Mouse (Mus musculus) liver, embryonic 15.5 days (tissue): Measurements from ENCODE around the gene Gm45713. TPM values are rescaled to one million over a fixed set of nuclear protein-coding genes. Genes with fewer than 3 reads are reported as not detected.

ENCODE experiments used
- ATAC-seq: fragments of 200-750 bp; cut with Nextera tagmentation; 2 replicates; pipeline ENCODE4 v1.8.0; 2017; ENCODE audit warnings: moderate number of reproducible peaks, mild to moderate bottlenecking, moderate library complexity; ENCODE audit not compliant: insufficient read depth
- H3K27ac ChIP-seq: fragments of 300-500 bp; sonication (generic); replicated peaks from 2 replicates; pipeline ENCODE4 v1.5.1; 2015; ENCODE audit warnings: mild to moderate bottlenecking, inconsistent platforms
- H3K27me3 ChIP-seq: fragments of 300-500 bp; sonication (generic); 2 replicates; pipeline ENCODE4 v1.6.1; 2015; ENCODE audit warnings: mild to moderate bottlenecking, inconsistent platforms
- H3K36me3 ChIP-seq: fragments of 300-500 bp; sonication (generic); replicated peaks from 2 replicates; pipeline ENCODE4 v1.6.1; 2015; ENCODE audit warnings: moderate library complexity, mild to moderate bottlenecking, inconsistent platforms
- H3K4me1 ChIP-seq: fragments of 300-500 bp; sonication (generic); replicated peaks from 2 replicates; pipeline ENCODE4 v1.6.1; 2015; ENCODE audit warnings: inconsistent platforms
- H3K4me2 ChIP-seq: fragments of 300-500 bp; sonication (generic); 2 replicates; pipeline ENCODE4 v1.6.1; 2015; ENCODE audit warnings: moderate library complexity, mild to moderate bottlenecking, inconsistent platforms
- H3K4me3 ChIP-seq: fragments of 300-500 bp; sonication (generic); replicated peaks from 2 replicates; pipeline ENCODE4 v1.5.1; 2015; ENCODE audit warnings: mild to moderate bottlenecking, inconsistent platforms
- H3K9ac ChIP-seq: fragments of 300-500 bp; sonication (generic); 2 replicates; pipeline ENCODE4 v1.6.1; 2015; ENCODE audit warnings: moderate library complexity, mild to moderate bottlenecking, inconsistent platforms
- H3K9me3 ChIP-seq: fragments of 300-500 bp; sonication (generic); replicated peaks from 2 replicates; pipeline ENCODE4 v1.6.1; 2016; ENCODE audit warnings: inconsistent platforms
- WGBS: fragments of 180-500 bp; shearing (Covaris S2); methylation state at CpG from one replicate; pipeline ENCODE4 v1.1.7; 2015; ENCODE audit warnings: mixed read lengths; ENCODE audit not compliant: insufficient replicate concordance; 5-methylcytosine and 5-hydroxymethylcytosine counted together
- microRNA counts: library from miRNA; unstranded; fragments of <30 nt; microRNA quantifications from one replicate; lab custom pipeline; 2016
- microRNA-seq: library from miRNA; unstranded; fragments of <30 nt; microRNA quantifications from one replicate; pipeline ENCODE4, GENCODE M21; 2016
- polyA plus RNA-seq: library from polyadenylated mRNA; unstranded; fragments of >200 nt; fragmentation: Nextera tagmentation; extraction: Ambion mirVana; gene quantifications from 2 replicates; pipeline ENCODE4 v1.2.1, GENCODE M21; 2015

Gene Gm45713
- polyA plus RNA-seq, 1 experiment from 2014 or later = not detected

DNA sequence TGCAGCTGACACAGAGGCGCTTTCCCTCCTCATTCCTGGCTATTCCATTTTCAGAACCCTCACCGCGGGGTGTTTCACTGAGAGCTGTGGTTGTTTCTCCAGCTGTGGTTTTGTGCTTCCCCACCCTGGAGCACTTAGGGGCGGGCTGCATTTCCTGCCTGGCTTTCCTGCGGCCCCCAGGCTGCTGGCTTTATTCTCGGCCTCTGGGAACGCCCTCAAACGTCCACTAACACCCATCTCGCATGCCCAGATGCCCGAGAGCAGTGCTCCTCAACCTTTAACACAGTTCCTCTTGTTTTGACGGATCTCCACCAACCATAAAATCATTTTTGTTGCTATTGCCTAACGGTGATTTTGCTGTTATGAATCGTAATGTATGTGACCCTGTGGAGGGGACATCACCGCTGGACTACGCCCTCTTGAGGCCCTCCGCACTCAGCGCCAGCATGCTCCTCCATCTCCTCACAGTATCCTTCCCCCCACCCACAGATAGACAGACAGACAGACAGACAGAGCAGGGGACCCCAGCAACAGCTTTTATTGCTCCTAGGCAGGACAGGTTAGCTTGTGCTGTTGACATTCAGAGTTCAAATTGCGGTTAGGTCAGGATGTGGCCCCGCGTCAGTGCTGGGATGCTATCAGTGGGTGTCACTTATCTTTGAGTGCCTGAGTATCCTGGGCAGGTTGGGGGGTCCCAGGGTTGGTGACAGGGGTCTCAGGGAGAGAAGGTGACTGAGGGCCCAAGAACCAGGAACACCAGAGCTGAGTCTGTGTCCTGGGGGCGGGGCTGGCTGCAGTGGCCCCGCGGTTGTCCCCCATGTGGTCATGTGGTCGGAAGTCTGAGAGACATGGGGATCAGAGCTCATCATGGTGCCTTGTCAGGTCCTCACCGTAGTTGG, 53.4 kb downstream of the Gm45713 start:
- Histone ChIP-seq H3K27me3 (no peaks in the 10 kb centered on the region), H3K27ac (peak overlapping the region; percentile 66), H3K4me2 (peak overlapping the region; percentile 64), H3K4me1 (peaks cover 29% of the 10 kb centered on the region), H3K9ac (peak overlapping the region; percentile 39; the same call in 1 of the 2 replicates), H3K36me3 (peaks cover 3% of the 10 kb centered on the region; the same call in 1 of the 2 replicates), H3K4me3 (peak overlapping the region; percentile 35), H3K9me3 (no peaks in the 10 kb centered on the region)
- no peak for ATAC-seq
- 12% methylated on average over 25 of the region's 25 CpGs for WGBS

DNA sequence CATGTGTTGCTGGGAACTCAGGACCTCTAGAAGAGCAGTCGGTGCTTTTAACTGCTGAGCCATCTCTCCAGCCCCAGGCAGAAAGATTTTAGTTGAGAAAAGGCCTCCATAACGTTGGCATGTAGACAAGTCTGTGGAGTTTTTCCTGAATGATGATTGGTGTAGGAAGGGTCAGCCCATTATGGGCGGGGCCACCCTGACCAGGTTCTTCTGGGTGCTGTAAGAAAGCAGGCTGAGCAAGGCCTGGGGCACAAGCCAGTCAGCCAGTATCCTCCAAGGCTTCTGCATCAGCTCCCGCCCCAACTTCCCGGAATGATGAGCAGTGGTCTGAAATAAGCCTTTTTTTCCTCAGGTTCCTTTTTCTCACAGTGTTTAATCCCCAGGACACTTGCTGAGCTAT, 55.0 kb downstream of the Gm45713 start:
- Histone ChIP-seq H3K9me3 (no peaks in the 10 kb centered on the region), H3K36me3 (peaks cover 19% of the 10 kb centered on the region), H3K27ac (no peak overlapping the region), H3K4me3 (no peak overlapping the region), H3K4me2 (no peak overlapping the region), H3K27me3 (no peaks in the 10 kb centered on the region), H3K9ac (no peak overlapping the region), H3K4me1 (peaks cover 32% of the 10 kb centered on the region)
- no peak for ATAC-seq
- 54% methylated on average over 5 of the region's 5 CpGs for WGBS

DNA sequence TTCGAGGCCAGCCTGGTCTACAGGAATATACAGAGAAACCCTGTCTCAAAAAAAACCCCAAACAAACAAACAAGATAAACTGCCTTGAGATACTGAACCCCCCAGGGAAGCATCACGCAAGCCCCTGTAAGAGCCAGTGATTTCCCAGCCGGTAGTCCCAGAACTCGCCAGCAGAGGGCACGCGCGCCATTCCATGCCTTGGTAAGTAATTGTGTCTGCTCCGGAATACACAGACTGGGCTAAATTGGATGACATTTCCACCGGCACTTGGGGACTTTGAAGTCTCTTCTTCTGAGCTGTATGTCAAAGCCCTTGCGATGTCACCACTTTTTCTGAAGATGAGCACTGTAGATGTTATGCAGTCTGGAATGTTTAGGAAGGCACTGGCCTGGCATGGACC, 56.2 kb downstream of the Gm45713 start:
- Histone ChIP-seq H3K9me3 (no peaks in the 10 kb centered on the region), H3K4me3 (no peak overlapping the region), H3K4me1 (peaks cover 44% of the 10 kb centered on the region), H3K27ac (no peak overlapping the region), H3K27me3 (no peaks in the 10 kb centered on the region), H3K36me3 (peaks cover 29% of the 10 kb centered on the region), H3K4me2 (0 out of 2 replicates have a peak overlapping the region, but pooled peaks have one; percentile 9), H3K9ac (no peak overlapping the region)
- no peak for ATAC-seq
- WGBS = under 1% methylated on average over 10 of the region's 10 CpGs

DNA sequence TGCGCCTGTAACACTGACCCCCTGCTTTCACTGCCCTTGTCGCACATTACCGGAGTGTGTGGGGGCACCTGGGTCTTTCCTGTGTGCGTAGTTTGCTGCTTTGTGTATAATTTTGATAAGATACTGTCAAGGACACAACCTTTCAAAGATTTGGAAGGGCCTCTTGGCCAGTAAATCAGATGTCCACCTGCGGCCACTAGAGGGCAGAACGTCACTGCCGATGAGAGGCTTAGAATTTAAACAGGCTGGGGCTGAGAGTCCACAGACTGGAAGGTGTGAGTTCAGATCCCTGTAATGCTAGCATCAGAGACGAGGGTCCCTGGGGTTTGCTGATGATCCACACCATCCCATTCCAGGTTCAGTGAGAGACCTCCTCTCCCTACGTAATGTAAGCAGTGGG, 57.5 kb downstream of the Gm45713 start:
- no peaks in the 10 kb centered on the region for H3K27me3 ChIP-seq
- H3K4me2 ChIP-seq = no peak overlapping the region
- H3K9ac ChIP-seq = no peak overlapping the region
- no peak overlapping the region for H3K27ac ChIP-seq
- no peak for ATAC-seq
- H3K4me3 ChIP-seq = no peak overlapping the region
- peaks cover 37% of the 10 kb centered on the region for H3K36me3 ChIP-seq
- H3K9me3 ChIP-seq = no peaks in the 10 kb centered on the region
- WGBS = 22% methylated on average over 9 of the region's 9 CpGs
- H3K4me1 ChIP-seq = peaks cover 49% of the 10 kb centered on the region

DNA sequence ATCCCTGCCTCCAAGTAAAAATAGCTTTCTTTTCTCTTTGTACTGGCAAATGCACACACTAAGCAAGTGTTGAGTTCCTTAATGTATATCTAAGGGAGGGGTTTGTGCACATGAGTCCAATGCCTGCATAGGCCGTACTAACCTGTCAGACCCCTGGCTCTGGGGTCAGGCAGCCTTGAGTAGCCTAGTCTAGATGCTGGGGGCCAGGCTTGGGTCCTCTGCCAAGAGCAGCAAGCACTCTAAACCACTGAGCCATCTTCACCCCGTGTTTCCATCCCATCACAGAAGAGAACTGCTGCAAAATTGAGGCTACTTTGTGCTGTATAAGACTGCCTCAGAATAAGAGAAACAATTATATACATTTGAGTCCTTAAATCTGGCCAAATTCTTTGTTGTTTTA, 58.2 kb downstream of the Gm45713 start:
- H3K9ac ChIP-seq = no peak overlapping the region
- H3K27me3 ChIP-seq = no peaks in the 10 kb centered on the region
- no peak overlapping the region for H3K4me2 ChIP-seq
- no peak overlapping the region for H3K27ac ChIP-seq
- H3K4me1 ChIP-seq = peaks cover 48% of the 10 kb centered on the region
- no peaks in the 10 kb centered on the region for H3K9me3 ChIP-seq
- peaks cover 41% of the 10 kb centered on the region for H3K36me3 ChIP-seq
- no peak for ATAC-seq
- 81% methylated on average over 2 of the region's 2 CpGs for WGBS
- no peak overlapping the region for H3K4me3 ChIP-seq

DNA sequence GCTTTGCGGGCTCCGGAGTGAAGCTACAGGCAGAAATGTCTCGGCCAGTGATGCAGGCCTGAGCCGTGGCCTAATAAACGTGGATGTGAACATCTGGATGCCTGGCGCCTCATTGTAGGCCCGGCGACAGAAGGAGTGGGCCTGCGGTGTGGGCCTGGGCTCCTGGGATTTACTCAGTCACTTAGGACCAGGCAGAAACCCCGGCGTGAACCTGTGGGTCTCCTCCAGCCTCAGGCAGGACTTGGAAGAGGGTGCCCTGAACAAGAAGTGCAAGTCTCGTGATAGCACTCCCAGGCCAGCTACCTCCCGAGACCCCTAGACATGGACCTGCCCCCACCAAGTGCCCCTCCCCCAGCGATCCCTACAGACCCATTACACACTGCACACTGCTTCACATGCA, 58.7 kb downstream of the Gm45713 start:
- Histone ChIP-seq H3K36me3 (peaks cover 41% of the 10 kb centered on the region), H3K4me2 (no peak overlapping the region)
- ATAC-seq = no peak

DNA sequence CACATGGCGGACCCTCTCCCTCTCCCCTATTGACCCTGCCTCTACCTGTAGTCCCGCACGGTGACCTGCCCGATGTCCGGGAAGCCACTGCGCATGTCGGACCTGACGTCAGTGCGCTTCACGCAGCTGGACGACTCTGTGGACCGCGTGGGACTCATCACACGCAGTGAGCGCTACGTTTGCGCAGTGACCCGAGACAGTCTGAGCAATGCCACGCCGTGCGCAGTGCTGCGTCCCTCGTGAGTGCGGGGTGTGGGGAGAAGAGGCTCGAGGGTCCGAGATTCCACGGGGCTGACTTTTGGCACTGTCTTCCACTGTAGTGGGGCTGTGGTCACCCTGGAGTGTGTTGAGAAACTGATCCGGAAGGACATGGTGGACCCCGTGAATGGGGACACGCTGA, 59.5 kb downstream of the Gm45713 start:
- H3K4me1 ChIP-seq = peaks cover 41% of the 10 kb centered on the region
- no peak overlapping the region for H3K4me2 ChIP-seq
- no peak overlapping the region for H3K4me3 ChIP-seq
- H3K27ac ChIP-seq = no peak overlapping the region
- no peak for ATAC-seq
- H3K36me3 ChIP-seq = peaks cover 41% of the 10 kb centered on the region
- WGBS = 82% methylated on average over 30 of the region's 30 CpGs
- no peaks in the 10 kb centered on the region for H3K27me3 ChIP-seq
- no peak overlapping the region for H3K9ac ChIP-seq
- H3K9me3 ChIP-seq = no peaks in the 10 kb centered on the region

More for the DNA sequence above, 58.7 kb downstream of the Gm45713 start:
- Histone ChIP-seq H3K9me3 (no peaks in the 10 kb centered on the region), H3K4me1 (peaks cover 47% of the 10 kb centered on the region), H3K9ac (no peak overlapping the region), H3K4me3 (no peak overlapping the region), H3K27ac (no peak overlapping the region), H3K27me3 (no peaks in the 10 kb centered on the region)
- 77% methylated on average over 14 of the region's 14 CpGs for whole genome bisulfite sequencing

MicroRNAs encoded within 50 kb of the gene (microRNA counts, 519-probe panel; counts per million panel counts)
- 2,730 counts per million, percentile 53 among the panel's probes with 10 or more counts for microRNA mmu-miR-150 (lab: Ali Mortazavi, UCI)

Small RNAs within 50 kb of the gene (microRNA-seq; reads per million reads assigned to microRNA genes)
- gene Mir150 (27.1 reads per million, percentile 40 among the genes with 10 or more reads in this experiment), gene Mir5121 (56.3 reads per million, percentile 47 among the genes with 10 or more reads in this experiment), gene Mir7055 (not detected)

Other genes starting within 250 kb of the Gm45713 start
- gene Med25, start 243.5 kb downstream of the Gm45713 start, polyA plus RNA-seq = 46.8 and 56.2 TPM in 2 replicates
- 6.7 and 6.9 TPM in 2 replicates for gene Fuz, start 240.2 kb downstream of the Gm45713 start, polyA plus RNA-seq
- 69.1 and 70.9 TPM in 2 replicates for gene Ap2a1, start 206.7 kb downstream of the Gm45713 start, polyA plus RNA-seq
- 0.08 TPM in 1 of 2 replicates, not detected in the other for gene Tsks, start 193.0 kb downstream of the Gm45713 start, polyA plus RNA-seq
- gene Cpt1c, start 161.4 kb downstream of the Gm45713 start, polyA plus RNA-seq = 1.5 and 1.6 TPM in 2 replicates
- gene Prmt1, start 149.7 kb downstream of the Gm45713 start, polyA plus RNA-seq = 111 and 114 TPM in 2 replicates
- 39.4 and 47.2 TPM in 2 replicates for gene Irf3, start 138.6 kb downstream of the Gm45713 start, polyA plus RNA-seq
- 12.3 and 13.7 TPM in 2 replicates for gene Bcl2l12, start 137.5 kb downstream of the Gm45713 start, polyA plus RNA-seq
- 10.4 and 11.9 TPM in 2 replicates for gene Scaf1, start 119.9 kb downstream of the Gm45713 start, polyA plus RNA-seq
- 20.8 and 23.6 TPM in 2 replicates for gene Rras, start 118.3 kb downstream of the Gm45713 start, polyA plus RNA-seq
- 2.1 and 2.3 TPM in 2 replicates for gene Prr12, start 83.3 kb downstream of the Gm45713 start, polyA plus RNA-seq
- 25.9 and 27.4 TPM in 2 replicates for gene Nosip, start 73.8 kb downstream of the Gm45713 start, polyA plus RNA-seq
- gene Prrg2, start 73.6 kb downstream of the Gm45713 start, polyA plus RNA-seq = 8.5 and 9.0 TPM in 2 replicates
- gene Rcn3, start 44.0 kb downstream of the Gm45713 start, polyA plus RNA-seq = 26.3 and 26.6 TPM in 2 replicates
- gene Fcgrt, start 32.4 kb downstream of the Gm45713 start, polyA plus RNA-seq = 43.6 and 51.2 TPM in 2 replicates
- 673 and 768 TPM in 2 replicates for gene Rps11, start 11.8 kb downstream of the Gm45713 start, polyA plus RNA-seq
- 534 and 633 TPM in 2 replicates for gene Rpl13a, start 7.5 kb downstream of the Gm45713 start, polyA plus RNA-seq
- gene Flt3l, start 201 bp upstream of the Gm45713 start, polyA plus RNA-seq = 3.4 and 3.7 TPM in 2 replicates
- 42.2 and 46.8 TPM in 2 replicates for gene Pih1d1, start 18.1 kb upstream of the Gm45713 start, polyA plus RNA-seq
- 31.4 and 32.6 TPM in 2 replicates for gene Aldh16a1, start 18.4 kb upstream of the Gm45713 start, polyA plus RNA-seq
- gene Slc17a7, start 27.7 kb upstream of the Gm45713 start, polyA plus RNA-seq = not detected in 2 replicates
- gene Gfy, start 43.3 kb upstream of the Gm45713 start, polyA plus RNA-seq = not detected in 2 replicates
- gene Pth2, start 44.8 kb upstream of the Gm45713 start, polyA plus RNA-seq = not detected in 2 replicates
- 0.07 and 0.13 TPM in 2 replicates for gene Ccdc155, start 68.7 kb upstream of the Gm45713 start, polyA plus RNA-seq
- gene Dkkl1, start 75.9 kb upstream of the Gm45713 start, polyA plus RNA-seq = 2.0 and 2.4 TPM in 2 replicates
- 6.6 and 7.0 TPM in 2 replicates for gene Tead2, start 79.5 kb upstream of the Gm45713 start, polyA plus RNA-seq
- gene Cd37, start 102.9 kb upstream of the Gm45713 start, polyA plus RNA-seq = 15.1 and 16.7 TPM in 2 replicates
- not detected in 2 replicates for gene Slc6a16, start 104.9 kb upstream of the Gm45713 start, polyA plus RNA-seq
- gene Slc6a21, start 141.3 kb upstream of the Gm45713 start, polyA plus RNA-seq = not detected in 2 replicates
- gene Trpm4, start 197.5 kb upstream of the Gm45713 start, polyA plus RNA-seq = 1.3 and 1.5 TPM in 2 replicates
- gene Hrc, start 199.1 kb upstream of the Gm45713 start, polyA plus RNA-seq = 0.31 and 0.54 TPM in 2 replicates
- gene Ppfia3, start 230.8 kb upstream of the Gm45713 start, polyA plus RNA-seq = 0.09 and 0.14 TPM in 2 replicates
- not detected in 2 replicates for gene Lin7b, start 234.4 kb upstream of the Gm45713 start, polyA plus RNA-seq